Mouse (Mus musculus) small intestine, adult 2 months (tissue): ENCODE results near the gene Oscar.

Experiments used
- CTCF ChIP-seq: fragments of 200-500 bp; IDR thresholded peaks from 2 replicates; pipeline ENCODE4 v1.5.1; 2012; ENCODE audit warnings: low read depth, mild to moderate bottlenecking, control low read depth, inconsistent platforms, low read length, moderate library complexity, mixed read lengths; ENCODE audit not compliant: insufficient replicate concordance, insufficient read length; ENCODE audit errors: extremely low read depth
- POLR2A ChIP-seq: fragments of 200-500 bp; IDR thresholded peaks from 2 replicates; pipeline ENCODE4 v1.6.1; 2012; ENCODE audit warnings: low read depth, mild to moderate bottlenecking, control low read depth, inconsistent platforms, low read length, moderate library complexity

DNA sequence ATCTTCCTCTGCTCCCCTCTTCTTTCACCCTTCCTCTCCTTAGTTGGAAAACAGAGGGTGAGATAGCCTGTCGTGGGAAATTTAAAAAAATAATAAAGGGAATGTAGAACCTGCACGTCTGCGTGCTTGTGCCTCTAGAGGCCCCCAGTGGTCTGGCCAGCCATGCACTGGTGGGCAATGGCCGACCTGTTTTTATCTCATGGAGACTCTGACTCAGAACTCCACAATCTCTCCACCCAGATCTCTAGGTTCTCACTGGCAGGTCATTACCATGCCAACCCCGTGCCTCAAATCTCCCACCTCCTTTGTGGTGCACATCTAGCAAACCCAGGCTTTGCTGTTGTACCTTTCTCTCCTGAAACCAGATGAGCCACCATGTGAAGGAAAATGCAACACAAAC lies 21.3 kb downstream of the Oscar start:
- TF ChIP-seq CTCF (no peak), POLR2A (no peak)
